Mouse (Mus musculus) heart, postnatal 25 days (tissue): Measurements from ENCODE around the gene Sstr3. TPM values are rescaled to one million over a fixed set of nuclear protein-coding genes. Genes with fewer than 3 reads are reported as not detected.

Experiments used
- DNase-seq: peaks from one replicate; pipeline ENCODE4 v3.0.0; 2022; ENCODE audit warnings: low spot score
- intact Hi-C: fragments of 180-260 bp; cut with DNase I; formaldehyde crosslinking; loops from one replicate; pipeline ENCODE4 v1.15.1; 2025
- total RNA-seq, 2 experiments: library from RNA; stranded (reverse); gene quantifications; 2 replicates each; pipeline ENCODE4 v1.2.3; 2021

The Sstr3 gene
- total RNA-seq, 2 experiments from 2014 or later: not detected

DNA sequence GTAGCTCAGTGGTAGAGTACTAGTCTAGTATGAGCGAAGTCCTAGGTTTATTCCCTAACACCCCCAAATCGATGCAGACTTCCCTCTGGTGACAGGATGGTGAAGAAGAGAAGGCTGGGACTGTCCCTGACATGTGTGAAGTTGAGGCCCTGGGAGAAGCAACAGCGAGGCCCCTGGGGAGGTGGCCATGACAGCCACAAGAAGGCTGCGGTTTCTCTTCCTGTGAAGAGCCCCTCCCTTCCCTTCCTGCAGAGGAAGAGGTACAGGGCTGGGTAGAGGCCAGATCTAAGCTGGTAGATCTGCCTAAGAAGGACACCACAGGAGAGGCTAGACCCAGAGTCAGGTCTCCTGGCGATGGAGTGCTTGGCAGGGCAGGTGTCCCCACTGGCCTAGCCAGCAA, 19.5 kb upstream of the Sstr3 start:
- intact Hi-C loops: no loop called here
- no peak for DNase-seq

DNA sequence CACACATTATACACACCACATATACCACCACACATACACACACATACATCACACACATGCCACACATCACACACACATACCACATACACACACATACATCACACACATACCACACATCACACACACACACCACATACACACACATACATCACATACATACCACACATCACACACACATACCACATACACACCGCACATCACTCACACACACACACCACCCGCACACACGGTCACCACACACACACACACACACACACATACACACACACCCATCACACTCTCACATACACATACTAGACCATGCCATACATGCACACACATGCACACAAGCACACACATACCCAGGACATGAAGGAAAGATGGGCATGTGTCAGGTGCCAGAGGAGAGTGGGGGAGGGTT, 18.9 kb upstream of the Sstr3 start:
- no peak for DNase-seq
- intact Hi-C loops: no loop called here

DNA sequence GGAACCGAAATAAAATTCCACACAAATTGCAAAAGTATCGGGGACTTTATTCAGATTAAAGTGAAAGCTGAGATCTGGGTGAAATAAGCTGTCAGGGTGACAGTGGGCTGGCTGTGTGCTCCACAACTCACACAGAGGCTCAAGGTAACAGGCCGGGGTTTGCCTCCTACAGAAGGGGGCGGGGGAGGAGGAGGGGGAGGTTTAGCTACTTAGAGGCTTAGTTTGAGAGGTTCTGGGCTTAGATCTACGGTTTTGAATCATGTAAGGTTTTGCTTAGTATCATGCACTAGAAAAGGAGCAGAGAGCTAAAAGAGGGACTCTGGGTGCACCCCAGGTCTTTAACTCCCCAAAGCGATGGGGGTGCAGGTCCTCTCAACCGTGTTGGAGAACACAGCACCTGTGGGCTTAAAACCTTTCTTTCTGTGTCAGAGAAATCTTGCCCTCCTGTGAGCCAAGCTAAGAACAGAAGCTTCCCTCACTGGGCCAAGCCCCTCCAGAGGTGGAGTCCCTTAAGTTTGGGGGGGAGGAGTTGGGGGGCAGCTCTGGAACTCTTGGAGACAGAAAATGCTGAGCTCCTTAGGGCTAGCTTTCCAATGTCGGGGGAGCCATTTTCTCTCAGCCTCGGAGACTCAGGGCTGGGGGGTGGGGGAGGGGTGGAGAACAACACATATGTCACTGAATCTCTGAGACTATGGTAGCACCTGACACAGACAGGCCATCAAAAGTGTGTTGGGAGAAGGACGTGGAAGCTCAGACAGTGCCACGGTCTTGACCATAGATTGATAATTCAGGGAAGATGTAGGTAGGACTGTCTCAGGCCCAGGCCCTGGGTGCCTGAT, 14.9 kb upstream of the Sstr3 start:
- no peak for DNase-seq
- intact Hi-C loops: no loop called here

DNA sequence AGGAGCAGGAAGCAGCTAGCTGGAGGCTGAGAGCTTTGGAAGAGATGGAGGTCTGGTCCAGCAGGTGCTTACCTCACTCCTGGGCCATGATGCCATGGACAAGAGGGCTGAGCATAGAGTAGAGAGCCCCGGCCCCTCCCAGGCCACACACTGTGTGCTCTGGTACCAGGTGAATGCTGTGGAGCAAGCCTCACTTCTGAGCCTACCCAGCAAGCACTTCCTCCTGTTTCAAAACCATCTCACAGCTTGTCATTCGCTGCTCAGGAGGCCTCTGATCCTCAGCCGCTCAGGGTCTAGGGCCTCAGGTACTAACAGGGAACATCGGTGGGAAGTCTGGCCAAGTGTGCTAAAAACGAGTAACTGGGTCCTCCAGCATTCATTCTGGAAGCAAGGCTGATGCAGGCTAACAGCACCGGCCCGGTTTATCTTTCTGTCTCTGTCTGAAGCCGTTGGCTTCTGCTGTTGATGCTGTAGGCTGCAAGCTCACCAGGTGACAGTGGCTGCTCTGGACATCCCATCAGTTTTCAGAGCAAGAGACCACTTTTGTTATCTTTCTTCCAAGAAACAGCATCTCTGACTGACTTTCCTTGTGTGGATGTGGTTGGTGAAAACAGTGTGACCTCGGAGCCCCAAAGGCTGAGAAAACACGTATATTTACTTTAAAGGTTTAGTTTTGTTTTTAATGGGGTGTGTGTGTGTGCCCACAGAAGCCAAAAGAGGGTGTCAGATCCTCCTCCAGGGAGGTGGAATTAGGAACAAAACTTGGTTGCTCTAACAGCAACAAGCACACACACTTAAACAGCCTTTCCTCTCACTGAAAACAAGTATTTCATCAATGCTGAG, 13.4 kb upstream of the Sstr3 start:
- intact Hi-C loops: no loop called here
- DNase-seq: no peak

DNA sequence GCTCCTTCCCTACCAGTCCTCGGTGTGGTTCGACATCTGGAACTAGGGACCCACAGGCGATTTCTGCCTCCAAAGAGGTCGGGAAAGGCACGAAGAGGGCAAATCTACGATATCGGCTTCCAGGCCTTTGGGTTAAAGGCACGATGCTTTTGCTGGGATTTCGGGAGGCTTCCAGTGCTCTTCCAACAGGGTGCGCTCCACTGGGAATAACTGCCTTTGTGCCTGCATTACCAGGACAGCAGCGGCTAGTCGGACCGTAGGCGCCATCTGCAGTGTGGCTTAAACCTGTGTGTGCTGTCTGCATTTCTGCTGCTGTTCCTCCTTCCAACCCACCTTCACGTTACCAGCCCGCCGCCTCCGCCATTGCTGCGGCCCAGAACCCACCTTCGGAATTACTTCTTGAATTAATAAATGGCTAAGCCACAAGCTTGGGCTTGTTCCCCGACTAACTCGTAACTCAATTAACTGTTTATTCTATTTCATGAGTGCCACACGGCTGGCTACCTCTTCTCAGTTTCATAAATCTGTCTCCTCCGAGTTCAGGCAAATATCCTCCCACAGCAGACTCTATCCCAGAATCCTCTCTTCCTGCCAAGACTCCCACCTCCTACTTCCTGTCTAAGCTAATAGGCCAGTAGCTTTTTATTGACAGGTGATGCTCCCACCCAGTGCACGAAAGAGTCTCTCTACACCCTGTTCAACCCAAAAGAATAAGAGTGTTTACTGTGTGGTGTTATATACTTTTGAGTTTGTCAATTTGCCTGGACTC, 10.2 kb upstream of the Sstr3 start:
- DNase-seq: no peak
- intact Hi-C loops: no loop called here

DNA sequence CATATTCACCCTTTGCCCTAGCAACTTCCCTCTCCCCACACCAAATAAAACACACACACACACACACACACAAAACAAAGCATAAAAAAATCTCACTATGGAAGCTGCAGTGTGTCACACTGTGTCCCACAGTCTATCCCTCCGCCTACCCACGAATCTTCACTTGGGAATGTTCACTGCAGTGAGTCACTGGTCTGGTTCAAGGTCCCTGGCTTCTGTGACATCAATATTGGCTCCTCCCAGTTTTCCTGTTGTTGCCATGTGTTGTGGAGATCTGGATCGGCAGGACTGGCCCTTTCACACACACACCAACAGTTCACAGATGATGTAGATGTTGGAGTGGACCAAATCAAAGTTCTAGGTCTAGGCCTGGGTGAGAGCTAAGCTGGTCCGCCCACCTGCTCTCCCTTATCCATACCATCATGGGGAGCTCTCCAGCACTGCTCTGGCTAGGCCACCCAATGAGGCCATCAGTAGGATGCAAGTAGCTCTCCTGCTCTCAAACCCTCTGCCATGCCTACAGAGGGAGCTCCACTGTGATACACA, 4.8 kb upstream of the Sstr3 start:
- DNase-seq: no peak
- intact Hi-C loops: loop anchor here (5.0 kb wide), 1 partner anchor 37 kb away; no protein-coding TSS in a partner anchor

DNA sequence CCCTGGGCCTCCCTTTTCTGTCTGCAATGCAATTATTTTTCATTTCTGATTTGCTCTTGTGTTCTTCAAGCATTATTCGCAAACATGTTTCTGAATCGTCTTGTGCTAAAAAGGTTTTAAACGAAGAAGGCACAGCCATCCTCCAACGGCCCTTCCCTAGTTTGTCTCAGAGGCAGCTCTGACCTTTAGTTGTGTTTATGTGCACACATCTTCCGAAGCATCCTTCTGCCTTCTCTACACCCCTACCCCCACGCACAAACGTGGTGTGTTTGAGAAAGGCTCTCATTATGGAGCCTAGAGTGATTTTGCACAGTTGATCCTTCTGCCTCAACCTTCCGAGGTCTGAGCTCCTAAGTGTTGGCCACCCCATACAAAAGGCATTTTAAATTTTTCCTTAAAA, 4.2 kb upstream of the Sstr3 start:
- intact Hi-C loops: loop anchor here (5.0 kb wide), 1 partner anchor 36 kb away; no protein-coding TSS in a partner anchor
- DNase-seq: no peak

DNA sequence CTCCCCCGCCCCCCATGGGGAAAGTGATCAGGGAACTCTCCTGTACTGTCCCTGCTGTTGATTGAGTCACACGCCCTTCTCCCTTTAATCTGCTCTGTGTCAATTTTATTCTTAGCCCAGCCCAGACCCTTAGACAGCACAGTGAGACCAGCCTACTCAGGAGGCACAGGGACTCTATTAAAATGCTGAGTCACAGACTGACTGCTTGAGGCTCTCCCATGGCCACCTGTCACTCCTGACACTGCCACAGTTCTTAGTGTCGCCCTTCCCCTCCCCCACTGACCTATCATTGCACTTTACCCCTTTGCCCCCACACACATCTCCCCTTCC, 3.8 kb upstream of the Sstr3 start:
- intact Hi-C loops: loop anchor here (5.0 kb wide), 1 partner anchor 36 kb away; no protein-coding TSS in a partner anchor

DNA sequence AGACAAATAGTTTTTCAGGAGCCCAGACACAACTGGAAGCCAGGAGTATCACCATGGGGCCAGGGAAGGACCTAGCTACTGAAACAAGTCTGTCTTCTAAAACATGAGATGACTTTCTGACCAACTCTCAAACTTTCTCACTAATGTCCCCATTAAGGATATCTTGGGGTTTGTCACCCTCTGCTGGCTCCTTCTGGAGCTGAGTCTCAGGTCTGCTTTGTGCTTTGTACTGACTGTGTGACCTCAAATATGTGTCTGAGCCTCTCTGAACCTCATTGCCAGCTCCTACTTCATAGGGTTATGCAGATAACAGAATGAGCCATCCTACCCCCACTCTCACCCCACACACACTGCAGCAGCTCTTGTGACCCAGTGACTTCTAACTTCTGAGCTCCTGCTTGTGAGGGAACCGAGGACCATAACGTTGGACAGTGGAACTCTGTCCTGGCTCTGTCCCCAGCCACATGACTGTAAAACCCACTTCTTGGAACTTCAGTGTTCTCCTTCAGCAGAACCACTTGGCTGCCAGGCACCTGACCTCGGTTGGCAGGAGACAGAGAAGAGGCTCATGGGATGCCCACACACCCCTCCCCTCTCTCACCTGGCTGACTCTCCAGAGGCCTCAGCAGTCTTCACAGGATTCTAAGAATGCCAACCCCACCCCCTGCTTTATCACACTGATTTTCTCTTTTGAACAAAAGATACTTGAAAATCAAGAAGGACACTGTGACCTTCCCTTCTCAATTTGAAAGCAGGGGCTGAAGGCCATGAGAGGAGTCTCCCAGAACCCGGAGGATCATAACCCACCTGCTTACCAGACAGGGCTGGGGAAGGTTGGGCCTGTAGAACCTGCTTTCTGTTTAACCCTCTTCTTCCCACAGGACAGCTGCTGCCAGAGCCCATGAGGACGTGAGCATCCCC, 3.2 kb upstream of the Sstr3 start:
- DNase-seq: no peak
- intact Hi-C loops: loop anchor here (5.0 kb wide), 1 partner anchor 35 kb away; no protein-coding TSS in a partner anchor

More for the DNA sequence above, 3.8 kb upstream of the Sstr3 start:
- DNase-seq: no peak

DNA sequence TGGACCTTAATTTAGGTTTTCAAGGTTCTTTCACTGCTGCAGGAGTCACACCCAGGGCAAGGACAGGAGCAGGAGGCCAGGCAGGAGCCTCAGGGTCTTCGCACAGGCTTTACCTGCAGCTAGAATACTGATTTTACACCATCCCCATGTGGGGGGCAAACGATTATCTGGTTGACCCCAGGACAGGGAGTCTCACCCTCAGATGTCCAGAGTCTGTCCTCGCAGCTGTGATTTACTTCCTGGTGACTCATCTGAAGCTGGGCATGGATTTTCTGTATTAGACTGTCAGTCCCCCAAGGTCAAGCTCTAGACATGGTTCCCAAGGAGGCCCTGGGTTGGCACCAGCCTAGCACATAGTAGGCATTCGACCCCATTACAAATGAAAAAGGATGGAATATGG, 1.6 kb upstream of the Sstr3 start:
- intact Hi-C loops: loop anchor here (5.0 kb wide), 1 partner anchor 34 kb away; no protein-coding TSS in a partner anchor
- DNase-seq: no peak

DNA sequence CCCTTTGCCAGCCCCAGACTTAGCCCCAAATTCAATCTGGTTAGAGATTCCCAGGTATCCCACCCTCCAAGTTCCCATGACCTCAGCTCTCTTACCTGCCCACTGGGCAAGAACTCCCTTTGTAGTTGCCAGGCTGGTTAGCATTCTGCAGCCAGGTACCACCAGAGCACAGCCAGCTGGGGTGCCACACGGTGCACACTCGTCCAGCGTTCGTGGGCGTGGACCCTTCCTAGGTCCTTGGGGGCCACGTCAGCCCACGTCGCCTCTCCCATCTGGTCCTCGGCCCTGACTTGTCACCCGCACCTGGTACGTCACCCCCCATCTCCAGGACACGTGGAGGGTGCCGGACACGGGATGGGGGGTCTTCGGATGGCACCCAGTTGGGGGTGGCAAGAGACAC, 444 bp downstream of the Sstr3 start:
- intact Hi-C loops: no loop called here
- no peak for DNase-seq

DNA sequence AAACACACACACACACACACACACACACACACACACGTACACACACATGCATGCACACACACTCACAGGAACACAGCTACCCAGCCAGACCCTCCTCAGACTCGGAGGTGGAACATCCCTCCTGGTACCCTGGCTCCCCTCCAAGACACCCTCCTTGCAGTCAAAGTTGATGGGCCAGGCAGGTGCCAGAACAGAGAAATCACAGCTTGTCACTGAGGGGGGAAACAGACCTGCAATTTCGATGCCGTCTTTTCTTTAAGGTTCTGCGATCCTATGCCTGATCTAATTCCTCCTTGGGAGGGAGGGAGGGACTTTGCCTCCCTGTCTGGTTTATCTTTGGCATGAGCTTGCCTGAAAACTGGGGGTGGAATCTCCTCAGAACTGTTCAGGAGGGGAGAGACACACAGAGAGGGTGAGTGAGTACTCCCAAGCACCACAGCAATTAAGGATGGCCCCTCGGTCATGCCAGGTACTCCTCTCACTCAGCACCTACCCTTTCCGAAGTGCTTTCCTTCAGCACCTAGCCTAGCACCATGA, 1.6 kb downstream of the Sstr3 start:
- DNase-seq: no peak
- intact Hi-C loops: no loop called here

DNA sequence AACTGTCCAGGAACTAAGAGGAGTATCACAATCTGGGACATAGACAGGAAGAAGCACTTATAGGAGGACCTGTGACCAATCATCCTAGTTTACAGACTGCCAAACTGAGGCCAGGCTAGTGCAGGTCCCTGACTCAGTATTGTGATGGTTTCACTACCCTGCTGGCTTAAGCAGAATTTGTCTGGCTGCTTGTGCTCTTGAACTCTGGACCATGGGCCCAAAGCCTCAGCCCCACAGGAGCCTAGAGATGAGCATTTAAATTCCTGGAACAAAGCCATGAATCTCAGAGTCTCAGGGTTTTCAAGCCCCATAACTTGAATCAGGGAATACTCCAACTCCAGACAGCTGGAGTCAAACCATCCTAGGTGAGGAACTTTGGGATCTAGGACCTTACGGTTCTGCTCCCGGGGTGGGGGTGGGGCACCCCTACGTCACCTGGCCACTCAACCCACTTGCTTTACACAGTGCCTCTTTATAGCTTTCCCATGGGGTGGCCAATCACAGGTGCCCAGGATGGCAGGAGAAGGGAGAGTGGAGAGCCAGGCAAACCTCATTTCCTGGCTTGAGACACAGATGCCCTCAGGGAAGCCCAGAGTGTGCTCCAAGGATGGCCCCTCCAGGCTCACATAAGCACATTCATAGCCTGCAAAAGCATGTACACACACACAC, 2.3 kb downstream of the Sstr3 start:
- intact Hi-C loops: no loop called here
- DNase-seq: no peak

DNA sequence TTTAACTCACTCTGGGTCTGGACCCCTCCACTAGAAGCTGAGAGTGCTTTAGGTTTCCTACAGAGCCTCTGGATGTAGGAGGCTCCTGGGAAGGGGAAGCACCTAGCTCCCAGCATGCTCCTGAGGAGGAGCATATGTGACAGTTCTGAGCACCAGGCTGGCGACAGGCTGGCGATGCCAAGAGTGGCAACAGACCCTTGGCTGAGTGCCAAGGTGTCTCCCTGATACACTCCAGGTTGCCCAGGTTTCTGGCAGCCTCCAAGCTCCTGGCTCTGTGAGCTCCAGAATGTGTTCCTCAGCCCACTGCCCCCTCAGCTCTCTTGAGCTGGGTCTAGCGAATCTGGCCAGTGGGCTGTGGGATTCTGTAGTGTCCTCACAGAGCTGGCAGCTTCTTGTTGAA, 2.9 kb downstream of the Sstr3 start:
- no peak for DNase-seq
- intact Hi-C loops: no loop called here

DNA sequence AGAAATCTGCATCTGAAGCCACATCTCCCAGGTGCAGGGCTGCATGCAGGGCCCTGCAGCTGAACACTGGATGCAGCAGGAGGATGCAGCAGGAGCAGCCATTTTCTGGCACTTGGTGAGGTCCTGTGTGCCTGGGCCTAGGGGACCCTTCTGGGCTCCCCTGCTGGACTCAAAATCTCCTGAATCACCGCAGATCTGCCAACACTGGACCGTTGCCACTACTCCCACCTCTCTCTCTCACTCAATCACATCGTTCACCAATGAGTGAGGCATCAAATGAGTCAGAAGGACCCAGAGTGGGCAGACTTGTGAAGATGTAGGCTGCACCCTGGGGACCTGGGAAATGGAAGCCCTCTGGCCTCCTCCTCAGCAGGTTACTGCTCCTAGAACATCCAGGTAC, 3.4 kb downstream of the Sstr3 start:
- DNase-seq: no peak
- intact Hi-C loops: no loop called here

DNA sequence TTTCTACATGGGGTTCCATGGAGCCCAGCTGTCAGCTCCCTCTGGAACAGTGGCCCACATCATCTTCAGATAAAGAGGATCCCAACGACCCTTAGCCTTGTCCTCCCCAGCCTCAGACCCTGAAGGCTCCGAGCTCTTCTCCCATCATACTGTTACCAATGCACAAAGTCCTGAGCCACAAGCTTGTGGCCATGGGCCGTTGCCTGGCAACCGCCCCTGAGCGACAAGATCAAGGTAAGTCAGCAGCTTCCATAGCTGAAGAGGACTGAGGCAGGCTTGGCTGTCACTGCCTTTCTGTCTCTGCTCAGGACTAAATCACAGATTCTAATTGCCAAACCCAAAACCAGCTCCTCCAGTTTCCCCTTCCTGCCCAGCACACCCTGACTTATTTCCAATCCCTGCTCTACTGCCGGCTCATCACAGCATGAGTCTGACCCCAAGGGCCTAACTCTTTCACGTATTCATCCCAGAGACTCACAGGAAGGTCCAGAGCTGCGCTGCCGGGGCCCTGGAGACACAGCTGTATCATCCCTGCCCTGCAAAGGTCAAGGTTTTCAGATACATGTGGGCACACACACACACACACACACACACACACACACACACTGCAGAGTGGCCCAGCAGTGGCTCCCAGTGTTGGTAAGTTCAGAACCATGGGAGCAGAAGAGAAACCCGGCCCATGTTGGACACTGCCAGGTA, 8.6 kb downstream of the Sstr3 start:
- intact Hi-C loops: no loop called here

DNA sequence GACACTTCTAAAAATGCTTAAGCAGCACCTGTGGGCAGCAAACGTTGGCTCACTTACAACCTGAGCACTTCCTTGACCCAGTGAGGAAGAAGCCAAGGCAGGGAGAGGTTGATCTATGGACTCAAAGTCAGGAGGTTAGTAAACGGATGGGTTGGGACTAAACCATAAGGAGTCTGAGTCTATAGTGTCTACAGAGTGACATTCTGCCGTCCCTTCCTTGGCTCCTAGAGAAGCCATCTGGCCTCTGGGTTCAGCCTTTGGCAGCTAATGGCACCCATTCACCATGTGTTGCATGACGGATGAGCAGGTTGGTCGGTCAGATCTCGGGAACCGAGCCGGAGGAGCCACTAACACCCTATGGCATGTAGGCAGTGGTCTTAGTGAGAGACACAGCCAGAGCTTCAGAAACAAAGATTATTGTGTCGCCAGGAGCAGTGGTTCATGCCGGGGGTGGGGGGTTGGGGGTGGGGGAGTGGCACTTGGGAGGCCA, 11.1 kb downstream of the Sstr3 start:
- no peak for DNase-seq
- intact Hi-C loops: loop anchor here (5.0 kb wide), 2 partner anchors 49 to 356 kb away; no protein-coding TSS in a partner anchor

More for the DNA sequence above, 8.6 kb downstream of the Sstr3 start:
- no peak for DNase-seq
